Mouse (Mus musculus) heart, postnatal 0 days (tissue): ENCODE measurements at regions not wholly inside any gene's neighbourhood (a gene's known extent, or its start where the extent isn't known, plus 50 kb on each side); places are given as distances from the start of the nearest gene placed in this dataset.

ENCODE experiments used
- CTCF ChIP-seq: IDR thresholded peaks from 2 replicates; pipeline ENCODE4 v1.5.1; 2016; ENCODE audit warnings: antibody characterized with exemption, control low read depth, low read depth
- EP300 ChIP-seq: IDR thresholded peaks from 2 replicates; pipeline ENCODE4 v1.6.1; 2016; ENCODE audit warnings: antibody characterized with exemption, low read depth

DNA sequence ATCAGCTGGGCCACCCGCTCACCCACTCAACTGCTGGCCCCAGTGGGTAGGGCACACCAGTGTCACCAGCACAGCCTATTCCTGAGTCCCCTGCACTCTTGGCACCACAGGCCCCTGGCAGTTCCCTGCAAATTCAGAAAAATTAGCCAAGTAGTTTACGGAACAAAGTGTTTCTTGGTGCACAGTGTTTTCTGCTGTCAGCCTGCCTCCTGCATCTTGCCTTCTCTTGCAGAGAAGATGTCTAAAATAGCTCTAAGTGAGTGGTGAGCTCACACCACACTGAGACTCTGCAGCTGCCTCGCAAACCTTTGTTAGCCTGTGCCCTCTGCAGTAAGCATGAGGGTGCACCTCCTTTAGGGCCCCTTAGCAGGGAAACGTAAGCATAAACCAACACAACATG, 117.7 kb upstream of the Arid1b start:
- no peak for TF ChIP-seq CTCF
- TF ChIP-seq EP300: no peak
